Mouse (Mus musculus) lung, embryonic 14.5 days (tissue): ENCODE measurements around the gene Rcbtb2. TPM values are rescaled to one million over a fixed set of nuclear protein-coding genes. Genes with fewer than 3 reads are reported as not detected.

Source experiments
- ATAC-seq: fragments of 200-750 bp; cut with Nextera tagmentation; 2 replicates; pipeline ENCODE4 v1.8.0; 2017; ENCODE audit warnings: mild to moderate bottlenecking, moderate TSS enrichment, moderate library complexity; ENCODE audit not compliant: insufficient read depth
- DNase-seq: peaks from one replicate; pipeline ENCODE4 v3.0.0-alpha.2; 2015
- H3K27ac ChIP-seq: fragments of 300-500 bp; sonication (generic); 2 replicates; pipeline ENCODE4 v1.5.1; 2014; ENCODE audit warnings: low read depth, mild to moderate bottlenecking, moderate library complexity
- H3K27me3 ChIP-seq: fragments of 300-500 bp; sonication (generic); 2 replicates; pipeline ENCODE4 v1.6.1; 2014; ENCODE audit warnings: low read length, control low read depth; ENCODE audit not compliant: insufficient read depth
- H3K36me3 ChIP-seq: fragments of 300-500 bp; sonication (generic); 2 replicates; pipeline ENCODE4 v1.6.1; 2014; ENCODE audit warnings: control low read depth; ENCODE audit not compliant: insufficient read depth
- H3K4me1 ChIP-seq: fragments of 300-500 bp; sonication (generic); 2 replicates; pipeline ENCODE4 v1.6.1; 2014; ENCODE audit warnings: antibody characterized with exemption, control low read depth; ENCODE audit not compliant: insufficient read depth
- H3K4me2 ChIP-seq: fragments of 300-500 bp; sonication (generic); 2 replicates; pipeline ENCODE4 v1.6.1; 2014; ENCODE audit warnings: mild to moderate bottlenecking
- H3K4me3 ChIP-seq: fragments of 300-500 bp; sonication (generic); 2 replicates; pipeline ENCODE4 v1.5.1; 2014; ENCODE audit warnings: low read depth, low read length
- H3K9ac ChIP-seq: fragments of 300-500 bp; sonication (generic); 2 replicates; pipeline ENCODE4 v1.6.1; 2014
- H3K9me3 ChIP-seq: fragments of 300-500 bp; sonication (generic); 2 replicates; pipeline ENCODE4 v1.6.1; 2016; ENCODE audit warnings: low read depth, low read length, control low read depth
- CTCF ChIP-seq: IDR thresholded peaks from 2 replicates; pipeline ENCODE4 v1.5.1; 2016; ENCODE audit warnings: antibody characterized with exemption, low read depth
- WGBS: fragments of 180-500 bp; shearing (Covaris S2); extraction: QIAGEN DNeasy Blood & Tissue Kit; methylation state at CpG from one replicate; pipeline ENCODE4 v1.1.7; 2014; 5-methylcytosine and 5-hydroxymethylcytosine counted together
- microRNA counts: library from miRNA; unstranded; fragments of <30 nt; microRNA quantifications from one replicate; lab custom pipeline; 2016
- microRNA-seq: library from miRNA; unstranded; fragments of <30 nt; microRNA quantifications from one replicate; pipeline ENCODE4, GENCODE M21; 2016; ENCODE audit warnings: borderline number of aligned reads
- polyA plus RNA-seq: library from polyadenylated mRNA; unstranded; fragments of >200 nt; fragmentation: Nextera tagmentation; extraction: Ambion mirVana; gene quantifications from 2 replicates; pipeline ENCODE4 v1.2.1, GENCODE M21; 2014

Rcbtb2 gene
- polyA plus RNA-seq, 1 experiment from 2014 or later, result 124 TPM

DNA sequence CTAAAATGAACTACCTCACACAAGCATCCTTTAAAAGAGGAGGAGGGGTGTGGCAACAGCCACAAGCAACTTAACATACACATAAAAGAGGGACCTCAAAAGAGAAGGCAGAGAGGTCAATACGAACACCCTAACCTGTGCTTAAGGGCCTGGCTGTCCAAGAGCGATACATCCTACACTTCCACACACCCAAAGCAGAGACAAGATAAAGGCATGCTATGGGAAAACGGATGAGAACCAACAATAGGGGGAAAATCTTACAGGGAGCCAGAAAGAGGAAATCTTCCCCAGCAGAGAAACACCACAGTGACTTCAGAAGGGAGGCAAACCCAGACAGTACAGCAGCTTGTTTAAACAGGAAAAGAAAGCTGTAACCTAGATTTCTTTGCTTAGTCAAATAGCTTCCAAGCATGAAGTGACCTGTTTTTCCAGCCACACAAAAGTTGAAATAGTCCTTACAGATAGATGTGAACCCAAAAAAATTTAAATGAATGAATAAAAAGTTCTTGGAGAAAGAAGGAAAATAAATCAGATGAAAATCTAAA lies 132.7 kb downstream of the Rcbtb2 start:
- TF ChIP-seq CTCF, result no peak
- Histone ChIP-seq H3K36me3 (no peaks in the 10 kb centered on the region), H3K27me3 (no peaks in the 10 kb centered on the region), H3K9me3 (no peaks in the 10 kb centered on the region), H3K4me1 (0 out of 2 replicates have a peak, but pooled peaks cover 3% of the 10 kb centered on the region), H3K4me3 (no peak overlapping the region), H3K27ac (peak overlapping the region; percentile 46; the same call in 1 of the 2 replicates), H3K4me2 (no peak overlapping the region), H3K9ac (0 out of 2 replicates have a peak overlapping the region, but pooled peaks have one; percentile 16)
- WGBS, result 46% methylated on average over 3 of the region's 3 CpGs
- DNase-seq, result no peak
- no peak for ATAC-seq

DNA sequence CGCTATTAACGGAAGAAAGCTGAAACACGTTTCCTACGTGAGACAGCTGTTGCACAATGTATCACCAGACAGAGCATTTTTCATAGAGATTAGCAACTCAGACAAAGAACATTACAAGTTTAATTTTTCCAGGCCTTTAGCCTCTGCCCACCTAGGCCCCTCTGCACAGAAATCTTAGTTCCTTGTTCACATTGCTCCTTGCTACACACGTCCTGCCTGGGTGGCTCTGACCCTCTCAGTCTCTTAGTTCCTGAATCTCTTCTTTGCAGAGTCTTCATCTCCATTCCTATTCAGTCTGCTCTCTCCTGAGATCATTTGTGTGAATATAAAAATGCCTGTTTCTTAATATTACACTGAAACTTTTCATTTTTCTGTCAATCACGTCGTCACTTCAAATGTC lies 134.5 kb downstream of the Rcbtb2 start:
- ATAC-seq (no peak), DNase-seq (no peak)
- 0 out of 2 replicates have a peak, but pooled peaks cover 3% of the 10 kb centered on the region for H3K4me1 ChIP-seq
- WGBS, result 43% methylated on average over 7 of the region's 7 CpGs
- H3K9me3 ChIP-seq, result no peaks in the 10 kb centered on the region
- H3K9ac ChIP-seq, result no peak overlapping the region
- H3K27me3 ChIP-seq, result no peaks in the 10 kb centered on the region
- H3K4me3 ChIP-seq, result no peak overlapping the region
- no peak overlapping the region for H3K27ac ChIP-seq
- no peak for TF ChIP-seq CTCF
- 0 out of 2 replicates have a peak, but pooled peaks cover 3% of the 10 kb centered on the region for H3K36me3 ChIP-seq
- H3K4me2 ChIP-seq, result no peak overlapping the region

MicroRNAs within 50 kb of the gene (microRNA counts, 519-probe panel; counts per million panel counts)
- microRNA mmu-miR-687 (lab: Ali Mortazavi, UCI), result 30.5 counts per million

Small RNA genes within 50 kb of the gene (microRNA-seq; reads per million reads assigned to microRNA genes)
- gene Mir687, result not detected

Other genes starting within 250 kb of the Rcbtb2 start
- 0.14 TPM in 1 of 2 replicates, not detected in the other for gene Cysltr2, start 73.9 kb upstream of the Rcbtb2 start, polyA plus RNA-seq
- gene Lpar6, start 114.9 kb downstream of the Rcbtb2 start, polyA plus RNA-seq, result 13.4 and 14.2 TPM in 2 replicates
- gene Rb1, start 202.8 kb downstream of the Rcbtb2 start, polyA plus RNA-seq, result 19.3 and 23.9 TPM in 2 replicates